Mouse (Mus musculus) T-helper 1 cell (primary cell): ENCODE measurements around the gene 1700018F24Rik.
"Not testable (repeated sequence)": the region's sequence is repeated elsewhere in the genome, so short reads cannot be mapped to it uniquely, and the experiment has no call there.

Source experiments
- in situ Hi-C: fragments of 300-600 bp; cut with MboI, MseI; formaldehyde crosslinking; loops from one replicate; pipeline ENCODE4 v1.15.1; 2025; ENCODE audit warnings: high pct_unique_total_duplicates

Gene 1700018F24Rik

GRCm38 (mm10) chr5:145083201-145083600 lies 40.4 kb downstream of the 1700018F24Rik start:
- in situ Hi-C loops: not testable (repeated sequence)

- in situ Hi-C loops: no loop called here
Measured at GRCm38 (mm10) chr5:145083632-145084451, 41.1 kb downstream of the 1700018F24Rik start, which contains the start of the genes Arpc1a and Kpna7. Gene Arpc1a (plus strand): TSS chr5:145083830. Gene Kpna7 (minus strand): TSS chr5:145084030.

GRCm38 (mm10) chr5:145084822-145085221 lies 42.0 kb downstream of the 1700018F24Rik start:
- in situ Hi-C loops: no loop called here

GRCm38 (mm10) chr5:145088186-145088585 lies 45.4 kb downstream of the 1700018F24Rik start:
- in situ Hi-C loops: no loop called here

GRCm38 (mm10) chr5:145089878-145090277 lies 47.1 kb downstream of the 1700018F24Rik start:
- in situ Hi-C loops: no loop called here
